Mouse (Mus musculus) liver, embryonic 12.5 days (tissue): ENCODE results near the gene Emilin1. TPM values are rescaled to one million over a fixed set of nuclear protein-coding genes. Genes with fewer than 3 reads are reported as not detected.
A peak's percentile ranks its signal among the peaks of the same experiment; 100 is the strongest.

Source experiments
- ATAC-seq: fragments of 200-750 bp; cut with Nextera tagmentation; 2 replicates; pipeline ENCODE4 v1.8.0; 2017; ENCODE audit warnings: moderate number of reproducible peaks, mild to moderate bottlenecking, moderate library complexity
- H3K27ac ChIP-seq: fragments of 300-500 bp; sonication (generic); 2 replicates; pipeline ENCODE4 v1.5.1; 2016; ENCODE audit warnings: mild to moderate bottlenecking
- H3K27me3 ChIP-seq: fragments of 300-500 bp; sonication (generic); replicated peaks from 2 replicates; pipeline ENCODE4 v1.6.1; 2016; ENCODE audit warnings: mild to moderate bottlenecking, moderate library complexity
- H3K36me3 ChIP-seq: fragments of 300-500 bp; sonication (generic); 2 replicates; pipeline ENCODE4 v1.6.1; 2016; ENCODE audit warnings: mild to moderate bottlenecking, moderate library complexity
- H3K4me1 ChIP-seq: fragments of 300-500 bp; sonication (generic); 2 replicates; pipeline ENCODE4 v1.6.1; 2016
- H3K4me2 ChIP-seq: fragments of 300-500 bp; sonication (generic); 2 replicates; pipeline ENCODE4 v1.6.1; 2016; ENCODE audit warnings: mild to moderate bottlenecking, moderate library complexity
- H3K4me3 ChIP-seq: fragments of 300-500 bp; sonication (generic); 2 replicates; pipeline ENCODE4 v1.5.1; 2016; ENCODE audit warnings: mild to moderate bottlenecking, moderate library complexity
- H3K9ac ChIP-seq: fragments of 300-500 bp; sonication (generic); 2 replicates; pipeline ENCODE4 v1.6.1; 2016; ENCODE audit warnings: mild to moderate bottlenecking, moderate library complexity
- H3K9me3 ChIP-seq: fragments of 300-500 bp; sonication (generic); replicated peaks from 2 replicates; pipeline ENCODE4 v1.6.1; 2016; ENCODE audit warnings: mild to moderate bottlenecking, moderate library complexity
- WGBS: fragments of 180-500 bp; shearing (Covaris S2); methylation state at CpG from one replicate; pipeline ENCODE4 v1.1.7; 2016; ENCODE audit not compliant: insufficient replicate concordance; 5-methylcytosine and 5-hydroxymethylcytosine counted together
- polyA plus RNA-seq: library from polyadenylated mRNA; unstranded; fragments of >200 nt; fragmentation: Nextera tagmentation; extraction: Ambion mirVana; gene quantifications from 2 replicates; pipeline ENCODE4 v1.2.1, GENCODE M21; 2016

The Emilin1 gene
- polyA plus RNA-seq, 1 experiment from 2014 or later = 73.6 TPM

GRCm38 (mm10) chr5:30968416-30968815 is 55.2 kb downstream of the Emilin1 start, which contains the start of gene Tcf23:
Gene Tcf23, plus strand, starts transcription at chr5:30968662.
- no peak for ATAC-seq
- Histone ChIP-seq H3K4me3 (no peak within 1 kb of the TSS), H3K27me3 (peaks cover 8% of the 10 kb centered on the region; the same call in 1 of the 2 replicates), H3K36me3 (no peaks in the 10 kb centered on the region), H3K4me2 (no peak within 1 kb of the TSS), H3K27ac (no peak within 1 kb of the TSS), H3K9me3 (no peaks in the 10 kb centered on the region), H3K4me1 (peaks cover 16% of the 10 kb centered on the region), H3K9ac (no peak within 1 kb of the TSS)
- WGBS = 64% methylated on average over 8 of the region's 8 CpGs

DNA sequence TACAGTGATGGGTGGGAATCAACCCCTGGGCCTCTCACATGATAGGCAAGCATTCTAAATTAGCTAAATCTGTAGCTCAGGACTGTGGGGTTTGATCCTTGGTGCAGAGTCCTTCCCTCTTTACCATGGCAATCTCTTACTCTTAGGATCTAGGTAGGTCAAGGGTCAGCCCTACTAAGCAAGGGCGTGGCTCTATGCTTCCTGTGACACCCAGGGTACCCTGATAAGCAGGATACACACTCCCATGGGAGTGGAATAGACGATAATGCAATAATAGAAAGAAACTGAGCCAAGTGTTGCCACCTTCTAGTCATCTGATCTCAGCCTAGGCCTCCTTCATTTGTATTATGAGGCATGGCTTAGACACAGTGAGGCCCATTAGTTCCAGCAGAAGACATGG is 56.2 kb downstream of the Emilin1 start:
- no peak overlapping the region for H3K4me2 ChIP-seq
- no peaks in the 10 kb centered on the region for H3K9me3 ChIP-seq
- H3K4me1 ChIP-seq = peaks cover 16% of the 10 kb centered on the region
- no peak overlapping the region for H3K9ac ChIP-seq
- ATAC-seq = peak; percentile 65
- 28% methylated on average over 2 of the region's 2 CpGs for WGBS
- no peak overlapping the region for H3K4me3 ChIP-seq
- peaks cover 8% of the 10 kb centered on the region; the same call in 1 of the 2 replicates for H3K27me3 ChIP-seq
- no peaks in the 10 kb centered on the region for H3K36me3 ChIP-seq
- no peak overlapping the region for H3K27ac ChIP-seq

Other genes with a start within 250 kb of the Emilin1 start
- gene Cenpa, start 246.6 kb upstream of the Emilin1 start, polyA plus RNA-seq = 259 and 265 TPM in 2 replicates
- 0.20 and 0.36 TPM in 2 replicates for gene Dpysl5, start 201.8 kb upstream of the Emilin1 start, polyA plus RNA-seq
- 3.0 and 3.4 TPM in 2 replicates for gene Mapre3, start 98.8 kb upstream of the Emilin1 start, polyA plus RNA-seq
- gene Tmem214, start 45.4 kb upstream of the Emilin1 start, polyA plus RNA-seq = 55.5 and 56.2 TPM in 2 replicates
- 7.0 and 7.2 TPM in 2 replicates for gene Agbl5, start 24.7 kb upstream of the Emilin1 start, polyA plus RNA-seq
- 374 and 383 TPM in 2 replicates for gene Ost4, start 5.6 kb upstream of the Emilin1 start, polyA plus RNA-seq
- 33.6 and 36.3 TPM in 2 replicates for gene Khk, start 8.0 kb downstream of the Emilin1 start, polyA plus RNA-seq
- gene Cgref1, start 32.2 kb downstream of the Emilin1 start, polyA plus RNA-seq = 4.2 and 5.1 TPM in 2 replicates
- 110 and 111 TPM in 2 replicates for gene Preb, start 47.0 kb downstream of the Emilin1 start, polyA plus RNA-seq
- gene Tcf23, start 55.3 kb downstream of the Emilin1 start, polyA plus RNA-seq = 0.06 and 0.08 TPM in 2 replicates
- 47.4 and 54.5 TPM in 2 replicates for gene Atraid, start 134.9 kb downstream of the Emilin1 start, polyA plus RNA-seq
- gene Slc5a6, start 135.5 kb downstream of the Emilin1 start, polyA plus RNA-seq = 6.9 and 7.0 TPM in 2 replicates
- gene Cad, start 141.4 kb downstream of the Emilin1 start, polyA plus RNA-seq = 43.6 and 44.5 TPM in 2 replicates
- gene Dnajc5g, start 192.9 kb downstream of the Emilin1 start, polyA plus RNA-seq = not detected in 2 replicates
- gene Slc30a3, start 194.8 kb downstream of the Emilin1 start, polyA plus RNA-seq = 0.26 and 0.48 TPM in 2 replicates
- gene Trim54, start 203.3 kb downstream of the Emilin1 start, polyA plus RNA-seq = 0.12 TPM in 1 of 2 replicates, not detected in the other
- not detected in 2 replicates for gene Ucn, start 225.4 kb downstream of the Emilin1 start, polyA plus RNA-seq
- gene Mpv17, start 240.8 kb downstream of the Emilin1 start, polyA plus RNA-seq = 25.8 and 27.0 TPM in 2 replicates